ENCODE assay signal across 8 mouse cellular contexts in genomic region chrX:49797213-49798019, GRCm38 (mm10). TPM values are rescaled to one million over a fixed set of nuclear protein-coding genes. Genes with fewer than 3 reads are reported as not detected.
DNase-seq lines count a peak whose midpoint lies in the region; ATAC-seq lines count a peak whose summit lies in the region.

Gene Igsf1, minus strand, starts transcription at chrX:49797749.

- ATAC-seq in forebrain, embryonic 14.5 days = peak; percentile 97
- ATAC-seq in hindbrain, embryonic 14.5 days (ENCODE audit: low FRiP score) = peak; percentile 94
- ATAC-seq in limb, embryonic 11.5 days (ENCODE audit: insufficient number of reproducible peaks, low FRiP score, low TSS enrichment, low read depth) = peak; percentile 86; the same call in 1 of the 2 replicates
- peak; percentile 98 for ATAC-seq in midbrain, embryonic 12.5 days (ENCODE audit: low FRiP score, low read depth)

- DNase-seq in left cerebral cortex, adult 18-20 months (ENCODE audit: low spot score in 2 of 2) = peak; percentile 4 to 5
- no peak for DNase-seq in left cerebral cortex, adult 11 months (ENCODE audit: low spot score)
- peak; percentile 78 for DNase-seq in forebrain, embryonic 14.5 days (ENCODE audit: low spot score)
- peak; percentile 54 for DNase-seq in hindbrain, embryonic 14.5 days (ENCODE audit: low spot score)
- peak; percentile 46 for DNase-seq in limb, embryonic 11.5 days (ENCODE audit: low spot score)
- peak; percentile 24 for DNase-seq in telencephalon, adult 2 months (ENCODE audit: low read depth, low spot score)
- no peak for DNase-seq in urinary bladder, postnatal 25 days (ENCODE audit: low spot score)

- H3K9me3 ChIP-seq in forebrain, embryonic 14.5 days (replicated peaks; ENCODE audit: control insufficient read depth, low read length) = no peaks in the 10 kb centered on the region
- H3K9me3 ChIP-seq in hindbrain, embryonic 14.5 days (ENCODE audit: control insufficient read depth, low read length) = no peaks in the 10 kb centered on the region
- no peaks in the 10 kb centered on the region for H3K9me3 ChIP-seq in limb, embryonic 11.5 days (ENCODE audit: control insufficient read depth, low read length)
- H3K9me3 ChIP-seq in midbrain, embryonic 12.5 days = no peaks in the 10 kb centered on the region

- 0 out of 2 replicates have a peak within 1 kb of the TSS, but pooled peaks have one; percentile 17 for H3K9ac ChIP-seq in forebrain, embryonic 14.5 days (ENCODE audit: low read length)
- peak within 1 kb of the TSS; percentile 46; the same call in 1 of the 2 replicates for H3K9ac ChIP-seq in hindbrain, embryonic 14.5 days
- H3K9ac ChIP-seq in limb, embryonic 11.5 days (ENCODE audit: low read length) = no peak within 1 kb of the TSS
- no peak within 1 kb of the TSS for H3K9ac ChIP-seq in midbrain, embryonic 12.5 days (replicated peaks)

- WGBS in forebrain, embryonic 14.5 days = 31% methylated on average over 28 of the region's 28 CpGs
- 17% methylated on average over 27 of the region's 28 CpGs for WGBS in hindbrain, embryonic 14.5 days
- 17% methylated on average over 27 of the region's 28 CpGs for WGBS in limb, embryonic 11.5 days
- 24% methylated on average over 25 of the region's 28 CpGs for WGBS in midbrain, embryonic 12.5 days

- no peaks in the 10 kb centered on the region for H3K36me3 ChIP-seq in forebrain, embryonic 14.5 days (ENCODE audit: control insufficient read depth, insufficient read depth, low read length)
- H3K36me3 ChIP-seq in hindbrain, embryonic 14.5 days (replicated peaks; ENCODE audit: control insufficient read depth, insufficient read depth) = no peaks in the 10 kb centered on the region
- no peaks in the 10 kb centered on the region for H3K36me3 ChIP-seq in limb, embryonic 11.5 days (ENCODE audit: control insufficient read depth, insufficient read depth, low read length)
- no peaks in the 10 kb centered on the region for H3K36me3 ChIP-seq in midbrain, embryonic 12.5 days

- H3K27me3 ChIP-seq in forebrain, embryonic 14.5 days (replicated peaks; ENCODE audit: control insufficient read depth, insufficient read depth, low read length) = no peaks in the 10 kb centered on the region
- H3K27me3 ChIP-seq in hindbrain, embryonic 14.5 days (ENCODE audit: control insufficient read depth, insufficient read depth, low read length) = no peaks in the 10 kb centered on the region
- H3K27me3 ChIP-seq in limb, embryonic 11.5 days (ENCODE audit: control insufficient read depth, insufficient read depth, low read length) = no peaks in the 10 kb centered on the region
- no peaks in the 10 kb centered on the region for H3K27me3 ChIP-seq in midbrain, embryonic 12.5 days

- peak within 1 kb of the TSS; percentile 28 for H3K4me3 ChIP-seq in forebrain, embryonic 14.5 days (ENCODE audit: low read depth, low read length)
- peak within 1 kb of the TSS; percentile 36 for H3K4me3 ChIP-seq in hindbrain, embryonic 14.5 days (replicated peaks; ENCODE audit: low read length)
- no peak within 1 kb of the TSS for H3K4me3 ChIP-seq in limb, embryonic 11.5 days (ENCODE audit: low read depth, low read length)
- peak within 1 kb of the TSS; percentile 38 for H3K4me3 ChIP-seq in midbrain, embryonic 12.5 days

- no peaks in the 10 kb centered on the region for H3K4me1 ChIP-seq in forebrain, embryonic 14.5 days (ENCODE audit: control insufficient read depth, insufficient read depth, low read length)
- no peaks in the 10 kb centered on the region for H3K4me1 ChIP-seq in hindbrain, embryonic 14.5 days (replicated peaks; ENCODE audit: control insufficient read depth, insufficient read depth, low read length)
- no peaks in the 10 kb centered on the region for H3K4me1 ChIP-seq in limb, embryonic 11.5 days (ENCODE audit: control insufficient read depth, insufficient read depth, low read length)
- H3K4me1 ChIP-seq in midbrain, embryonic 12.5 days = no peaks in the 10 kb centered on the region

- H3K27ac ChIP-seq in forebrain, embryonic 14.5 days (ENCODE audit: low read depth, low read length) = no peak within 1 kb of the TSS
- H3K27ac ChIP-seq in hindbrain, embryonic 14.5 days = no peak within 1 kb of the TSS
- no peak within 1 kb of the TSS for H3K27ac ChIP-seq in limb, embryonic 11.5 days (replicated peaks; ENCODE audit: low read depth, low read length)
- no peak within 1 kb of the TSS for H3K27ac ChIP-seq in midbrain, embryonic 12.5 days (replicated peaks)

- peak within 1 kb of the TSS; percentile 48 for H3K4me2 ChIP-seq in forebrain, embryonic 14.5 days (ENCODE audit: low read length)
- H3K4me2 ChIP-seq in hindbrain, embryonic 14.5 days (replicated peaks) = peak within 1 kb of the TSS; percentile 57
- H3K4me2 ChIP-seq in limb, embryonic 11.5 days (ENCODE audit: low read depth, severe bottlenecking) = peak within 1 kb of the TSS; percentile 45
- peak within 1 kb of the TSS; percentile 53 for H3K4me2 ChIP-seq in midbrain, embryonic 12.5 days (replicated peaks)

RNA-seq across cellular contexts. Expression of gene Igsf1, which starts in this region (rescaled TPM):
- 1 to 10 TPM; 2.0 to 2.9 TPM for total RNA-seq in left cerebral cortex, adult 18-20 months (2021)
- polyA plus RNA-seq in forebrain, embryonic 14.5 days (2014; fragmentation: Nextera tagmentation; extraction: Ambion mirVana) = 5.4 and 5.9 TPM in 2 replicates
- 10.4 and 15.3 TPM in 2 replicates for polyA plus RNA-seq in hindbrain, embryonic 14.5 days (2014; fragmentation: Nextera tagmentation; extraction: Ambion mirVana)
- polyA plus RNA-seq in limb, embryonic 11.5 days (2014; fragmentation: Nextera tagmentation; extraction: Ambion mirVana) = 0.82 and 1.1 TPM in 2 replicates
- 1.9 and 2.1 TPM in 2 replicates for polyA plus RNA-seq in midbrain, embryonic 12.5 days (2016; fragmentation: Nextera tagmentation; extraction: Ambion mirVana)

Comparison
In these comparisons a context has a peak if more than half of its experiments do, and no peak if none do; other contexts are left out.
1. DNase-seq: peak in left cerebral cortex, adult 18-20 months (2 of 2), forebrain, embryonic 14.5 days (single experiment), hindbrain, embryonic 14.5 days (single experiment), limb, embryonic 11.5 days (single experiment) and telencephalon, adult 2 months (single experiment); none in left cerebral cortex, adult 11 months (single experiment) and urinary bladder, postnatal 25 days (single experiment).
2. H3K9ac ChIP-seq: peak in forebrain, embryonic 14.5 days (single experiment) and hindbrain, embryonic 14.5 days (single experiment); none in limb, embryonic 11.5 days (single experiment) and midbrain, embryonic 12.5 days (single experiment).
3. Peak in every context shown above with its lines, with median percentiles within 50 percentile points of each other: ATAC-seq and H3K4me2 ChIP-seq.